Mouse (Mus musculus): Measurements from ENCODE around the gene Acp7. TPM values are rescaled to one million over a fixed set of nuclear protein-coding genes. Genes with fewer than 3 reads are reported as not detected.

Acp7 gene
- polyA plus RNA-seq, 1 experiment from 2014 or later = not detected

- ATAC-seq (peak; percentile 64), DNase-seq (no peak)
- H3K4me1 ChIP-seq (ENCODE audit: insufficient read depth) = peaks cover 77% of the 10 kb centered on the region
- peak overlapping the region; percentile 16; the same call in 1 of the 2 replicates for H3K9ac ChIP-seq (replicated peaks)
- H3K4me2 ChIP-seq (ENCODE audit: low read depth, low read length) = peak overlapping the region; percentile 40
- H3K9me3 ChIP-seq (ENCODE audit: low read length) = no peaks in the 10 kb centered on the region
- TF ChIP-seq EP300 (IDR thresholded peaks at IDR 0.05; ENCODE audit: low read depth) (no peak), CTCF (IDR thresholded peaks at IDR 0.05; ENCODE audit: low read depth) (no peak)
- H3K27ac ChIP-seq (ENCODE audit: low read depth) = no peak overlapping the region
- no peaks in the 10 kb centered on the region for H3K36me3 ChIP-seq (replicated peaks; ENCODE audit: insufficient read depth, low read length)
- H3K27me3 ChIP-seq (ENCODE audit: insufficient read depth, low read length) = no peaks in the 10 kb centered on the region
- H3K4me3 ChIP-seq (ENCODE audit: low read depth, low read length) = no peak overlapping the region
- WGBS (ENCODE audit: insufficient replicate concordance) = 66% methylated on average over 5 of the region's 5 CpGs
Observed at GRCm38 (mm10) chr7:28576271-28576914, 54.7 kb downstream of the Acp7 start.

GRCm38 (mm10) chr7:28575597-28575996 is 55.5 kb downstream of the Acp7 start:
- Histone ChIP-seq H3K27me3 (ENCODE audit: insufficient read depth, low read length) (no peaks in the 10 kb centered on the region), H3K27ac (ENCODE audit: low read depth) (no peak overlapping the region), H3K9me3 (ENCODE audit: low read length) (no peaks in the 10 kb centered on the region), H3K9ac (replicated peaks) (no peak overlapping the region), H3K4me1 (ENCODE audit: insufficient read depth) (peaks cover 79% of the 10 kb centered on the region), H3K4me3 (ENCODE audit: low read depth, low read length) (no peak overlapping the region), H3K4me2 (ENCODE audit: low read depth, low read length) (no peak overlapping the region), H3K36me3 (replicated peaks; ENCODE audit: insufficient read depth, low read length) (no peaks in the 10 kb centered on the region)
- TF ChIP-seq CTCF (IDR thresholded peaks at IDR 0.05; ENCODE audit: low read depth) (no peak), EP300 (IDR thresholded peaks at IDR 0.05; ENCODE audit: low read depth) (peak; percentile 77)
- ATAC-seq (peak; percentile 47), DNase-seq (no peak)
- WGBS (ENCODE audit: insufficient replicate concordance) = 59% methylated on average over 11 of the region's 11 CpGs

GRCm38 (mm10) chr7:28573236-28573635 is 57.9 kb downstream of the Acp7 start:
- Histone ChIP-seq H3K4me3 (ENCODE audit: low read depth, low read length) (no peak overlapping the region), H3K9me3 (ENCODE audit: low read length) (no peaks in the 10 kb centered on the region), H3K36me3 (replicated peaks; ENCODE audit: insufficient read depth, low read length) (0 out of 2 replicates have a peak, but pooled peaks cover 2% of the 10 kb centered on the region), H3K9ac (replicated peaks) (no peak overlapping the region; the same call in 1 of the 2 replicates), H3K4me1 (ENCODE audit: insufficient read depth) (peaks cover 61% of the 10 kb centered on the region), H3K27me3 (ENCODE audit: insufficient read depth, low read length) (no peaks in the 10 kb centered on the region), H3K27ac (ENCODE audit: low read depth) (no peak overlapping the region), H3K4me2 (ENCODE audit: low read depth, low read length) (no peak overlapping the region)
- DNase-seq = no peak
- ATAC-seq = no peak
- TF ChIP-seq EP300 (IDR thresholded peaks at IDR 0.05; ENCODE audit: low read depth) = no peak
- TF ChIP-seq CTCF (IDR thresholded peaks at IDR 0.05; ENCODE audit: low read depth) = no peak
- WGBS (ENCODE audit: insufficient replicate concordance) = 94% methylated on average over 3 of the region's 3 CpGs

GRCm38 (mm10) chr7:28572689-28573088 is 58.4 kb downstream of the Acp7 start:
- no peaks in the 10 kb centered on the region for H3K27me3 ChIP-seq (ENCODE audit: insufficient read depth, low read length)
- ATAC-seq = no peak
- no peak overlapping the region for H3K4me3 ChIP-seq (ENCODE audit: low read depth, low read length)
- TF ChIP-seq CTCF (IDR thresholded peaks at IDR 0.05; ENCODE audit: low read depth) (no peak), EP300 (IDR thresholded peaks at IDR 0.05; ENCODE audit: low read depth) (no peak)
- H3K9me3 ChIP-seq (ENCODE audit: low read length) = no peaks in the 10 kb centered on the region
- H3K36me3 ChIP-seq (replicated peaks; ENCODE audit: insufficient read depth, low read length) = peaks cover 5% of the 10 kb centered on the region
- no peak overlapping the region for H3K4me2 ChIP-seq (ENCODE audit: low read depth, low read length)
- WGBS (ENCODE audit: insufficient replicate concordance) = 72% methylated on average over 5 of the region's 5 CpGs
- H3K4me1 ChIP-seq (ENCODE audit: insufficient read depth) = peaks cover 56% of the 10 kb centered on the region
- DNase-seq = no peak
- no peak overlapping the region for H3K27ac ChIP-seq (ENCODE audit: low read depth)
- H3K9ac ChIP-seq (replicated peaks) = no peak overlapping the region

- Histone ChIP-seq H3K27me3 (ENCODE audit: insufficient read depth, low read length) (no peaks in the 10 kb centered on the region), H3K4me3 (ENCODE audit: low read depth, low read length) (no peak overlapping the region), H3K4me2 (ENCODE audit: low read depth, low read length) (no peak overlapping the region), H3K27ac (ENCODE audit: low read depth) (no peak overlapping the region), H3K9ac (replicated peaks) (no peak overlapping the region), H3K4me1 (ENCODE audit: insufficient read depth) (peaks cover 42% of the 10 kb centered on the region), H3K36me3 (replicated peaks; ENCODE audit: insufficient read depth, low read length) (peaks cover 19% of the 10 kb centered on the region), H3K9me3 (ENCODE audit: low read length) (no peaks in the 10 kb centered on the region)
- ATAC-seq = no peak
- no peak for DNase-seq
- 47% methylated on average over 5 of the region's 5 CpGs for WGBS (ENCODE audit: insufficient replicate concordance)
- TF ChIP-seq EP300 (IDR thresholded peaks at IDR 0.05; ENCODE audit: low read depth) = no peak
- no peak for TF ChIP-seq CTCF (IDR thresholded peaks at IDR 0.05; ENCODE audit: low read depth)
Observed at GRCm38 (mm10) chr7:28570982-28571682, 60.0 kb downstream of the Acp7 start.

GRCm38 (mm10) chr7:28570291-28570981 is 60.7 kb downstream of the Acp7 start:
- Histone ChIP-seq H3K4me1 (ENCODE audit: insufficient read depth) (peaks cover 35% of the 10 kb centered on the region), H3K27ac (ENCODE audit: low read depth) (no peak overlapping the region), H3K36me3 (replicated peaks; ENCODE audit: insufficient read depth, low read length) (peaks cover 26% of the 10 kb centered on the region), H3K27me3 (ENCODE audit: insufficient read depth, low read length) (no peaks in the 10 kb centered on the region), H3K9ac (replicated peaks) (no peak overlapping the region), H3K4me3 (ENCODE audit: low read depth, low read length) (no peak overlapping the region), H3K9me3 (ENCODE audit: low read length) (no peaks in the 10 kb centered on the region), H3K4me2 (ENCODE audit: low read depth, low read length) (no peak overlapping the region)
- WGBS (ENCODE audit: insufficient replicate concordance) = 73% methylated on average over 12 of the region's 12 CpGs
- TF ChIP-seq EP300 (IDR thresholded peaks at IDR 0.05; ENCODE audit: low read depth) (no peak), CTCF (IDR thresholded peaks at IDR 0.05; ENCODE audit: low read depth) (no peak)
- no peak for DNase-seq
- ATAC-seq = no peak
